Mouse (Mus musculus) cerebellum, postnatal 14 days (tissue): ENCODE measurements around the gene Eva1c.

Experiments
- DNase-seq, 2 experiments: peaks; one replicate each; pipeline ENCODE4 v3.0.0; 2021; ENCODE audit warnings: mixed read lengths in 2 of 2

Eva1c gene

DNA sequence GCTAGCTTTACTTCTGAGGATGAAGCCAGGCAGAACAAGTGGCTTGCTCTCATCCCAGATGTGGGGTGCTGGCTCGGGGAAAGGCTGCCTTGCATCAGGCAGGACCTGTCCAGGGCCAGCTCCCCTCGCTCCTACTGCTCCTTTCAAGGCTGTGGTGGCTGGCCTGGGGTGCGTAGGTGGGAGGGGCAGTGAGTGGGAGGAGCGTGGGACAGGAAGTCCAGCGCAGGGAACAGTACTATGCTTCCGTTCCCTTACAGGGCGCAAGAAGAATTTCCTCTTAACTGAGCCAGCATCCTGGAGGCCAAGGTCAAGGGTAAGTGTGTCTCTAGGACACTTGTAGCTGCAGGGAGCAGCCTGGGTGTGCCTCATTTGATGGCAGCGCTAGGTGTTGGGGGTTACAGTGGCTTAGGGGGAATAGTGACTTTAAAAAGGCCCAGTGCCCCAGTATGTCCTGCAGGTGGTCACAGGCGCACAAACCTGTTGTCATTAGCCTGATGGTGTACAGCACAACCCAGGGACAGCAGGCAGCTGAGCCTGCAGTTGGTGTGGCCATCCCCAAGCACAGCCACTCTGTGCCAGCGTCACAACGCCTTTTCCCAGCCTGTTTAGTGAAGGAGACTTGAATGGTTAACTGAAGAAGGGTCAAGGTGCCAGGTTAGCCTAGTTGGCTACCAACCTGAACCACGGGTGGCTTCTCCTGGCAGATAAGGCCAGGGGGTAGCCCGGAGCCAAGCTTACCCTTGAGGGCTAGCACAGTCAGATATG, 98.3 kb downstream of the Eva1c start:
- no peak for DNase-seq

DNA sequence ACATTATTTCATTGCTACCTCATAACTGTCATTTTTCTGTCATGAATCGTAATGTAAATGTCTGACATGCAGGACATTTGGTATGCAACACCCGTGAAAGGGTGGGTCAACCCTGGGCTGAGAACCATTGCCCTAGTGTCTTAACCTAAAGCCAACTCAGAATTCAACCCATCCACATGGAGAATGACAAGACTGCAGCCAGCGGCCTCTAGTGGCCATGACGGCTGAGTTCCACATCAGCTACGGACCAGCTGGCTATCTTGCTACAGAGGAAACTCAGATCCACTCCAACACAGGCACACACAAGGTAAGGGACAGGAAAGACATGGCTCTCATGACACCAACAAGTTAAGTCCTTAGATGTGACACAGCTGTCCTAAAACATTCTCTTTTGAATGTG, 98.9 kb downstream of the Eva1c start:
- peak; percentile 85 to 87 for DNase-seq

DNA sequence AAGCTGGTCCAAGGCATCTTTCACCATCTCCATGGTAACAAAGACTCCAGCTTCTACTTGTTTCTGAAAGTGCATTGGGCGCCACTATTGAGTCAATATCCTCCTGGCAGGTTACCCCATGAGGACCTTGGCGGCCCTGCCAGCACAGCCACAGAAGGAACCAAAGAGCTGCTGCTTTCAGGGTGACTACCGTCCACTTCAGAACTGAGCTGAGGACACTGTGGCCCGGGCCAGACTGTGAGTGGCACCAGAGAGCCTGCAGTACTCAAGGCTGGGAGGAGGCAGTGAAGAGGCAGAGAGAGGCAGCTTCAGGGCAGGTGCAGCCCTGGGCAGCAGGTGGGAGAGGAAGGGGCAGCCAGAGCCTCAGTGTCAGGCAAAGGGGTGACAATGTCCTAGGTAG, 100.9 kb downstream of the Eva1c start:
- DNase-seq, result no peak

DNA sequence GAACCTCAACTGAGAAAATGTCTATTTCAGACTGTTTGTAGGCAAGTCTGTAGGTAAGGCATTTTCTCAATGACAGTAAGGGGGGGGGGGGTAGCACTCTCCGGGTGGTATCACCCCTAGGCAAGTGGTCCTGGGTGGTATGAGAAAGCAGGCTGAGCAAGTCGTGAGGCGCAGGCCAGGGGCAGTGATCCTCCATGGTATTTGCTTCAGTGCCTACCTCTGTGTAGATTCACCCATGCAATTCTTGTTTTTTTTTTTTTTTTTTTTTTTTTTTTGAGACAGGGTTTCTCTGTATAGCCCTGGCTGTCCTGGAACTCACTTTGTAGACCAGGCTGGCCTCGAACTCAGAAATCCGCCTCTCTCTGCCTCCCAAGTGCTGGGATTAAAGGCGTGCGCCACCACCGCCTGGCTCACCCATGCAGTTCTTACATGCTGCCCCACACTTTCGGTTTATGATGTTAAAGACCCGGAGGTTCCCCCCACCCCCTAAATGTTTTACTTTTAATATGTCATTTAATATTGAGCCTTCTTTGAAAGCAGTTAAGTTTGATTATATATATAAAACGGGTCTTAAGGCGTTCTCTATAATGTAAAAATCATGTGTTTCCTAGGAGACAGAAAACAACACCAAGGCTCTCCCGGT, 107.1 kb downstream of the Eva1c start:
- no peak for DNase-seq

DNA sequence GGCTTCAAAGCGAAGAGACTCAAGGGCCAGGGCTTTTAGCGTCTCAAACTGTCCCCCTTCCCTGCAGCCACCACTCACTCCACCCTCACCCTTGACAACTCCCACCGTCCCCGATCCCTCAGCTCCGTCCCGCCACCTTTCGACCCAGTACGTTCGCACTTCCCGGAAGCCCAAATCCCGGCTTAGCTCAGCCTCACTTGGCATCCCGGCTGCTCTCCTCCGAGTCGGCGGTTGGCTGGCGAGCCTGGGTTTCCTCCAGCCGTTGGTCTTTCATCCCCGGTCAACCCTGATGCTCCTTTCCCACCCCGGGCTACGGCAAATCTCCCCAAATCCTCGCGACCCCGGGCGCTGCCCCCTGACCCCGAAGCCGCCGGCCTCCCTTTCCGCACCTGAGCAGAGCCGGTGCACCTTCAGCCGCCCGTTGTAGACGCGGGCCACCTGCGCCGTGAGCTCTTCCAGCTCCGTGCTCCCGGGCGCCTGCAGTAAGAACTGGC, 107.7 kb downstream of the Eva1c start:
- peak in 1 of 2 experiments; percentile 80 for DNase-seq

DNA sequence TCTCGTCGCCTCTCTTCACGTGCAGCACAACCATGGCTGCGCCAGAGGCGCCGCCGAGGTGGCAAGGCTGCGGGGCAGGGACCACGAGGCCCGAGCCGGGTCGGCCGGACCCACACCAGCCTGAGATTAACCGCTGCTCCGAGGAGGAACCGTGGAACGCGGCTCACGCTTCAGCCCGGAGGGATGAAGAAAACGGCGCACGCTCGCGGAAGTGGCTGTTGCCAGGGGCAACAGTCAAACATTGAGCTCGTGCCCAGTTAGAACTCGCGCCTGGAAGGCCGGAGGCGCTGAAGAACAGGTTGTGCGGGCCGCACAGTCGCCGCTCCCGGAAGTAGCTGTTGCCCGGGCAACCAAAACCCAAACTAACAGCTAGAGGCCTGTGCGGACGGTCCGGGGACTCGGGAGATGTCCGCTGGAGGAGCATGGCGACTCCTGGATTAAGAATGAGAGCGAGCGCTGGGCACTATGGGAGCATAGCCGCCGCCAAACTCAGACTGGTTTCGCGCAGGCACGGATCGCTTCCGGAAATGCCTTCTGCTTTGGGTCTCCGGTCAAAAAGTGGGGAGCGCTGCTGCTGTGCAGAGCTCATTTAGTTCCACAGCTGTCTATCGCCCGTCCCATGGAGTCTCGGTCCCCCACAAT, 108.3 kb downstream of the Eva1c start, which contains the start of gene Cfap298:
TSS of gene Cfap298 (minus strand) at position 428 of the 642 bp plus-strand sequence.
- DNase-seq, result peak; percentile 95 to 96

DNA sequence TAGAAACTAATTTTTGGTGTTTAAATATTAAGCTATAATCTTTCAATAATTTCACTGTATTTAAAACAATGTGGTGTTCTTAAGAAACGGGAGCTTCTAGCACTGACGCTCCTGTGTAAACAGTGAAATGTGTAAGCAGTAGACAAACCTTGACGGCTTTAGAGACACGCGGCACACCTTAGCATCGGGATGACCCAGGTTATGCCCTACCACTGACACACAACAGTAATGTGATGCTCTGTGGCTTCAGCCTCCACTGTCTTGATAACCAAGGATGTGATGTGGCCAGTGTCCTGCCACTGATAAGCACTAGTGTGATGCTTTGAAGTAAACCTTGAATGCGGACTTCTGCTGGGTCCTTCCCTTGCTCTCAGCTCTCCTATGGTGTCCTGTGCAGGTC, 114.7 kb downstream of the Eva1c start:
- no peak for DNase-seq

DNA sequence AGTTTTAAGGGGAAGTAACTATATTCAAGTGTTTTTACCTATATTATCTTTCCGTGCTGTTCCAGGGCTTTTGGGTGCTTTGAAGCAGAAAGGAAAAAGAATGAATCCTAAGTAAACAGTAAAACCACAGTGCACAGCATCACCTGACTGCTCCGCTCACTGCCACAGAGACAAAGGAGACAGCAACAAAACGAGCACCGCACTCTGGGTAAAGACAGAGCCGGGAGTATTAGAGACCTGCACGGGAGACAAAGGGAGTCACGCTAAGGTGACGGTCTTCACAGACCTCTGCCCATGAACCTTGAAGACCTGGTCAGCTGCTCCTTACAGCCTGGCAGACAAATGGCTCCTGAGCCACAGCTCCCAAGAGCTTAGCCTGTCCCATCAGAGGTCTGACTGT, 120.5 kb downstream of the Eva1c start:
- no peak for DNase-seq

DNA sequence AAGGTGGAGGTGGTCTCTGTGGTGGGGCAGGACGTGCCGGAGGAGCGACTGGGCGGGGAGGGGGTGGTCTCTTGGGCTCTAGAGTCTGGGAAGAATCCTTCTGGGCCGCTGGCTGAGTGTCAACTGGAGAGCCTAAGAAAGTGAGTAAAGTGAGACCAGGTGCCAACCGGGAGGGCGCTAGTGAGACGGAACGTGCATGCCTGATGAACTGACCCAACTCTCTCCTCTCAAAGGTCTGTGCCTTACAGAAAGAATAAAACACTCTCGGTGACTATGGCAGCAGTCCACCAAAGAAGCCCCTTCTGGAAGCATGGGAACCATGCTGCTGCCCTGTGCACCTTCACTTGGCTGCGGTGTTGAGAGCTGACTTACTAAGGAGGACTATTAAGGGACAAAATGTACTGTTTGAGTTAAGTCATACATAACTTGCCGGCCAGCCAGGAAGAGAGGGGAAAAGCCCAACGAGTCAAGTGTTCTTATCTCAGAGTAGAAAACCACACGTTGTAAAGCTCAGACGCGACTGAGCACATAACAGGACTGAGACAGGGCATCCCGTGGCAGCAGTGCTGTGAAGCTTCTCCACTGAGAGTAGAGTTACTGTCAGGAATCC, 123.9 kb downstream of the Eva1c start:
- DNase-seq, result no peak

DNA sequence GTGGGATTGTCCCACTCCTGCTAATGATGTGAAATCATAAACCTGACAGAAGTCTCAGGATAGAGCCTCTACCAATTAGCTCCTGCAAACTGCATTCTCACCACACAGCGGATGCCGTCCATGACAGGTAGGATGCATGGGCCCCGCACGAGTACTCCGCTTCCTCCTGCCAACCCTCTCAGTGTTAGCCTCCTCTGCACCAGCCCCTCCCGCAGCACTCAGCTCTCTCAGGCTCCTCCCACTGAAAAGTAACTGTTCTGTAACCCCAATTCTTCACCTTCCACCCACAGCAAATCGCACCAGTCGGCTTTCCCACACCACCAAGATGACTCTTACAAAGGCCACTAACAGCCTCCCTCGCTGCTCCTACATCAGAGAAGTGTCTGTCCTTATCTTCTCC, 126.6 kb downstream of the Eva1c start:
- no peak for DNase-seq

DNA sequence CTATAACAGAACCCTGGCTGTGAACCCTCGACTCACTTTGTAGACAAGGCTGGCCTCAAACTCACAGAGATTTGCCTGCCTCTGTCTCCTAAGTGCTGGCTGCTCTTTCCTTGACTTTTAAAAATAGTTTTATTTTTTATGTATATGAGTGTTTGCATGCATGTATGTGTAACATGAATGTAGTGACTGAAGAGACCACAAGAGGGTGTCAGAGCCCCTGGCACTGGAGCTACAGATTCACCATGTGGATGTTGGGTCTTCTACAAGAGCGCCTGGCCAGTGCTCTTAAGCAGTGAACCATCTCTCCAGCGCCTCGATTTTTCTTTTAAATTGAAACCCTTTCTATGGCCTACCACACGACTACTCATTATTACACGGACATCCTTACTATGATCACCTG, 127.3 kb downstream of the Eva1c start:
- DNase-seq, result no peak
